Mouse (Mus musculus) G1E-ER4 (cell line): ENCODE results near the gene C7. TPM values are rescaled to one million over a fixed set of nuclear protein-coding genes. Genes with fewer than 3 reads are reported as not detected.
A peak's percentile ranks its signal among the peaks of the same experiment; 100 is the strongest.

ENCODE experiments used
- GATA1 ChIP-seq: IDR thresholded peaks from one replicate; pipeline ENCODE4 v1.8.0; 2012; ENCODE audit warnings: low read length, inconsistent platforms
- polyA plus RNA-seq: library from polyadenylated mRNA; stranded (reverse); fragments of >175 nt; gene quantifications from 2 replicates; pipeline ENCODE4 v1.2.3, GENCODE M21; 2012

Gene C7
- polyA plus RNA-seq, 1 experiment: not detected

DNA sequence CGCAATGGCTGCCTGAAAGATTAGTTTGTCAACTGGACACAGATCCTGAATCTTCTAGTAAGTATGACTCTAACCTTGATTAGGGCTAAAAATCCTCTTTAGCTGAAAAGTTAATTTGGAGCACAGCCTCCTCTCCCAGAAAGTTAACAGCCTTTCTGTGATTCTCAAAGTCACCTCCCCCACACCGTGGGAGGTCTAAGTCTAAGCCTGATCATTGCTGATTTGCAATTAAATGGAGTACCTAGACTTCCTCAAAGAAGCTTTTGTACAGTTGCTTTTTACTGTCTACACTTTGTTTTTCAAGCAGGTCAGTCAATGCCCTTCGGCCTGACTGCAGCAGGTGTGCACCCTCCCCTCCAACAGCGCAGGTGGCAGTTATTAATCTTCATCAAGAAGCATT lies 34.3 kb downstream of the C7 start:
- TF ChIP-seq GATA1: no peak

GRCm38 (mm10) chr15:5009644-5010107 lies 53.9 kb downstream of the C7 start:
- TF ChIP-seq GATA1: peak; percentile 57

DNA sequence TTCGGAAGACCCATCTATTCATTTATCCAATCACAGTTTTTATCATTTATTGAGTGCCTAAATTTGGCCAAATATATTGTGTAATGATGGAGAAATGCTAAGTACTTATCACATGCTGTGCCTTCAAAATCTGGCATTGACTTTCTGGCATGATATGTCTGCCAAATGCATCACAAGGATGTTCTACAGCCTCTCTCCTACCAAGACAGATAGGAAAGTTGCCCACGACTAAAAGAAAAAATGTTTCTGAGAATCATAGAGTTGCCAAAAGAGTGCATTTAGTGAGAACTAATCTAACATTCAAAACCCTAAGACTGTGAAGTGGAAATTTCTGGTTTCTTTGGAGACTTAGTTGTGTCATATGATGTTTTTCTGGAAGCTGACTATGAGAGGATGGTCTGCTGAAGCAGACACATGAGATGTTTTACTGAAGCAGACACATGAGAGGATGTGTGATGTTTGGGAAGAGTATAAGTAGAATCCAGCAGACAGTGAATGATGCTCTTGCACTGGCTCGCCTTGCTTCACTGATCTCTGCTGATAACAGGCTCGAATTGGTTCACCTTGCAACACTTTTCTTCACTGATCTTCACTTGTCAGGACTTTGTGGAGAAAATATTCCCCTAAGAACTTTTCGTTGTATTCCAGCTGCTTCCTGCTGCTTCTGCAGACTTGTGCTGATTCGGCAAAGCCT lies 59.9 kb downstream of the C7 start:
- TF ChIP-seq GATA1: no peak

DNA sequence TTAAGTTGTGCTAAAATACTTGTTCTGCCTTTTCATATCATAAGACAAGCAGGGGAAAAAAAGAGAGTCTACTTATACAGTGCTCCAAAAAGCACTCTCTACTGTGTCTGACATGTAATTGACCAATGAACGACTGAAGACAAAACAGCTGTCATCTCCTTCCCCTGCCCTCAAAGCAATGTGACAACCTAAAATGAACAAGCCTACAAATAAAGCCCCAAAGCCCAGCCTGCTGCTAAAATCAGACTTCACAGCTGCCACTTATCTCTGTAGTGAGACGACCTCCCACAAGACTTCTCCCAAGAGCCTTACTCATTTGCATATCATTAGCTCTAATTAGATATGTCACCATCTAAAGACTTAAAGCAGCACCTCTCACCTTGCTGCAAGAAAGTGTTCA lies 60.6 kb downstream of the C7 start:
- no peak for TF ChIP-seq GATA1

DNA sequence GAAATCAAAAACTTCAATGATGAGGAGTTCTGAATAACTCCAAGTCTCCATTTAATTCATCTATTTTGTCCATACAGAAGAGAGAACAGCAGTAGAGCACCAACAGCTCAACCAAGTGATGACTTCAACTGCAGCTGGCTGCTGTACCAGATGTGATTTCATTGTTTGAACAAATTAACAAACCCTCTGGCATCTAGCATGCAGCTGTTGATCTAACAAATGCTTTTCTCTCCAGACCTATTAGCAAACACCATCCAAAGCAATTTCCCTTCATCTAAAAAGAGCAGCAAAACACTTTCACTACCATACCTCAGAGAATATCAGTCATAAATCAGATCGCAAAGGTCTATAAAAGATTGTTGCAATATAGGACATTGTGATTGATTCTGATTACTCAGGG lies 90.2 kb downstream of the C7 start:
- TF ChIP-seq GATA1: no peak

Other genes with a start within 250 kb of the C7 start
- not detected in 2 replicates for gene Mroh2b, start 165.0 kb downstream of the C7 start, polyA plus RNA-seq
- gene Card6, start 44.8 kb upstream of the C7 start, polyA plus RNA-seq: 0.46 and 0.55 TPM in 2 replicates
- gene Rpl37, start 52.9 kb upstream of the C7 start, polyA plus RNA-seq: 55.2 and 56.3 TPM in 2 replicates
- gene Prkaa1, start 80.1 kb upstream of the C7 start, polyA plus RNA-seq: 5.0 and 5.6 TPM in 2 replicates
- gene Ttc33, start 121.8 kb upstream of the C7 start, polyA plus RNA-seq: 1.9 and 49.6 TPM in 2 replicates
- gene Ptger4, start 180.4 kb upstream of the C7 start, polyA plus RNA-seq: 10.6 and 13.4 TPM in 2 replicates